Comparison of ENCODE assay signal across 28 mouse cellular contexts in the genomic region with DNA sequence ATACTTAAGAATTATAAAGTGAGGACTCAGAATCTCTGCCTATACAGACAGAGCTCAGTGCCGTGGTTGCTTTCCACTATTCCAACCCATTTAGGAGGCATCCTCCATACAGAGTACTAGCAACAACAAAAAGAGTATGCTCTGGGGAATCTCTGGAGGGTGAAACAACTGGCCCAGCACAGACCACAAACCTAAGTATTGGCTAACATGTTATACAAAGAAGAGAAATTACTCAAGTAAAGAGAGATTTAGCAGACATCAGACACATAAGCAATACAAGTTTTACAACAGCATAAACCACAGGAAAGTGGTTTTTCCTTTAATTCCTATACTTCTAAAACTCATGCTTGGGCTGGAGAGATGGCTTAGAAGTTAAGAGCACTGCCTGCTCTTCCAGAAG. TPM values are rescaled to one million over a fixed set of nuclear protein-coding genes. Genes with fewer than 3 reads are reported as not detected.
A peak's percentile ranks its signal among the peaks of the same experiment; 100 is the strongest.
DNase-seq lines count a peak whose midpoint lies in the region; ATAC-seq and TF ChIP-seq lines count a peak whose summit lies in the region.
"Had no signal": no experiment of that assay in that cellular context is flagged by ENCODE, and none has a peak within 500 bp of the region (broad histone marks: within the 10 kb centered on the region; RNA-seq: fewer than 3 reads in every experiment).

No protein-coding gene starts in this region.

- DNase-seq in Patski (ENCODE audit: low read depth, low spot score), result no peak
- no peak for DNase-seq in kidney, postnatal 10 days
- no peak for DNase-seq in retina, postnatal 1 day
- DNase-seq in heart, embryonic 10.5 days (ENCODE audit: low spot score), result no peak
- DNase-seq: adrenal gland, adult 8-10 months; adrenal gland, postnatal 14 days; adrenal gland, postnatal 36 days; B cell, adult 2 months; cerebellum, adult 11-12 months; cerebellum, adult 2 months; cerebellum, adult 9-10 months; cerebellum, postnatal 10 days; cerebellum, postnatal 25 days; embryo, embryonic 11 days had no signal

- CTCF ChIA-PET in Patski (lab: Charles Lee), result interaction anchor here (0.8 kb wide), 1 partner anchor 8 kb away, joined by 3 read pairs; no protein-coding TSS in a partner anchor

- H3K36me3 ChIP-seq in heart, embryonic 10.5 days, result peaks cover 27% of the 10 kb centered on the region

- H3K9me3 ChIP-seq in heart, embryonic 10.5 days, result no peaks in the 10 kb centered on the region
- H3K9me3 ChIP-seq: embryonic facial prominence, embryonic 13.5 days; embryonic facial prominence, embryonic 15.5 days; forebrain, embryonic 10.5 days; forebrain, embryonic 12.5 days; G1E had no signal

- H3K27ac ChIP-seq in heart, embryonic 10.5 days, result no peak overlapping the region
- H3K27ac ChIP-seq: embryonic facial prominence, embryonic 13.5 days; embryonic facial prominence, embryonic 15.5 days; forebrain, embryonic 10.5 days; forebrain, embryonic 12.5 days had no signal

- 90% methylated on average over 1 of the region's 1 CpGs for WGBS in heart, embryonic 10.5 days

- H3K27me3 ChIP-seq in Patski, result no peaks in the 10 kb centered on the region
- H3K27me3 ChIP-seq in heart, embryonic 10.5 days (ENCODE audit: insufficient read depth, poor library complexity, severe bottlenecking), result no peaks in the 10 kb centered on the region
- H3K27me3 ChIP-seq: CH12.LX; embryonic facial prominence, embryonic 13.5 days; embryonic facial prominence, embryonic 15.5 days; forebrain, embryonic 12.5 days had no signal

- POLR2A ChIA-PET in Patski (lab: Charles Lee), result no interaction called here

- TF ChIP-seq CTCF in Patski (IDR thresholded peaks at IDR 0.05), result no peak

- no peak overlapping the region for H3K4me3 ChIP-seq in heart, embryonic 10.5 days
- H3K4me3 ChIP-seq: embryonic facial prominence, embryonic 13.5 days; embryonic facial prominence, embryonic 15.5 days; erythroblast, embryonic 14.5 days; forebrain, embryonic 10.5 days; forebrain, embryonic 12.5 days had no signal

- no peaks in the 10 kb centered on the region for H3K4me1 ChIP-seq in heart, embryonic 10.5 days
- H3K4me1 ChIP-seq: embryonic facial prominence, embryonic 13.5 days; embryonic facial prominence, embryonic 15.5 days; forebrain, embryonic 10.5 days; forebrain, embryonic 12.5 days had no signal

- ATAC-seq in Patski, result peak; percentile 31
- ATAC-seq in granulocyte monocyte progenitor cell, adult 5-6 weeks (replicated peaks; ENCODE audit: poor library complexity, severe bottlenecking), result peak; percentile 87
- peak; percentile 53 for ATAC-seq in megakaryocyte, adult 5-6 weeks (ENCODE audit: poor library complexity, severe bottlenecking)
- 0 out of 2 replicates have a peak, but pooled peaks have one; percentile 28 for ATAC-seq in megakaryocyte-erythroid progenitor cell, adult 5-6 weeks (replicated peaks; ENCODE audit: low FRiP score, low TSS enrichment, poor library complexity, severe bottlenecking)
- no peak for ATAC-seq in activated CD4-positive, CD25-positive, alpha-beta regulatory T cell, adult 4 months
- ATAC-seq: CD4-positive, CD25-positive, alpha-beta regulatory T cell, adult 4 months; forebrain, embryonic 14.5 days; forebrain, embryonic 16.5 days had no signal

- in situ Hi-C loops in Patski (cut with MboI; ENCODE audit: low pct_unique_long_range_greater_than_20kb), result no loop called here

RNA-seq across cellular contexts. Expression of gene B3galt2, which starts 17.8 kb away (rescaled TPM):
- polyA plus RNA-seq in Patski (2021), result not detected
- total RNA-seq in granulocyte monocyte progenitor cell, adult 5-6 weeks (2014; fragmentation: Nextera tagmentation), result not detected in 2 replicates
- 0.04 and 0.05 TPM in 2 replicates for total RNA-seq in granulocyte monocyte progenitor cell, adult 5-6 weeks (2017)
- total RNA-seq in megakaryocyte, adult 5-6 weeks (2015), result not detected in 2 replicates
- total RNA-seq in megakaryocyte, adult 5-6 weeks (2017), result 0.04 TPM in 2 replicates
- total RNA-seq in megakaryocyte-erythroid progenitor cell, adult 5-6 weeks (2014; fragmentation: Nextera tagmentation), result 0.15 TPM in 1 of 2 replicates, not detected in the other
- total RNA-seq in megakaryocyte-erythroid progenitor cell, adult 5-6 weeks (2017), result 0.05 TPM in 1 of 2 replicates, not detected in the other
- 0.15 and 0.26 TPM in 2 replicates for polyA plus RNA-seq in heart, embryonic 10.5 days (2016; fragmentation: Nextera tagmentation; extraction: Ambion mirVana)
- under 1 TPM; 0.50 to 0.54 TPM for polyA plus RNA-seq in activated CD4-positive, CD25-positive, alpha-beta regulatory T cell, adult 4 months (2017; shearing (Covaris generic))
- polyA plus RNA-seq: G1E had no signal
